Mouse (Mus musculus): ENCODE measurements around the gene Cdk2. TPM values are rescaled to one million over a fixed set of nuclear protein-coding genes. Genes with fewer than 3 reads are reported as not detected.
A peak's percentile ranks its signal among the peaks of the same experiment; 100 is the strongest.
"Not testable (repeated sequence)": the region's sequence is repeated elsewhere in the genome, so short reads cannot be mapped to it uniquely, and the experiment has no call there.

Cdk2 gene
- total and polyA plus RNA-seq, 3 experiments, result 8.5 to 10.9 (median 10.0) TPM

- peak overlapping the region; percentile 90 for H3K27ac ChIP-seq
- no peak overlapping the region; the same call in 1 of the 2 replicates for H3K9ac ChIP-seq (ENCODE audit: low read depth, low read length)
- TF ChIP-seq EP300 (IDR thresholded peaks at IDR 0.05; ENCODE audit: insufficient read depth, low read depth, low read length) (no peak), CTCF (IDR thresholded peaks at IDR 0.05) (no peak), POLR2A (IDR thresholded peaks at IDR 0.05; ENCODE audit: insufficient read depth, low read depth, low read length) (no peak)
- H3K36me3 ChIP-seq (ENCODE audit: control insufficient read depth, insufficient read depth, low read length), result no peaks in the 10 kb centered on the region; the same call in 1 of the 2 replicates
- intact Hi-C loops (cut with DNase I), result loop anchor here (10.0 kb wide), 1 partner anchor 1678 kb away; the partner anchor contains the start of genes Cdk4 and March9
- no peaks in the 10 kb centered on the region for H3K27me3 ChIP-seq (ENCODE audit: control insufficient read depth, insufficient read depth, low read length)
- H3K79me2 ChIP-seq (replicated peaks; ENCODE audit: control insufficient read depth, insufficient read depth, low read length), result no peaks in the 10 kb centered on the region
- 18% methylated on average over 4 of the region's 4 CpGs for WGBS
- H3K4me1 ChIP-seq (ENCODE audit: control insufficient read depth, insufficient read depth, low read length), result peaks cover 5% of the 10 kb centered on the region
- peak overlapping the region; percentile 77 for H3K4me3 ChIP-seq
- DNase-seq, result no peak
Observed at GRCm38 (mm10) chr10:128742616-128743015, 37.8 kb upstream of the Cdk2 start.

GRCm38 (mm10) chr10:128740296-128740695, 35.5 kb upstream of the Cdk2 start:
- WGBS, result 47% methylated on average over 2 of the region's 2 CpGs
- intact Hi-C loops (cut with DNase I), result loop anchor here (10.0 kb wide), 1 partner anchor 1675 kb away; the partner anchor contains the start of genes Cdk4 and March9
- no peak overlapping the region for H3K27ac ChIP-seq

GRCm38 (mm10) chr10:128737435-128737834, 32.6 kb upstream of the Cdk2 start:
- H3K4me1 ChIP-seq (ENCODE audit: control insufficient read depth, insufficient read depth, low read length), result no peaks in the 10 kb centered on the region; the same call in 1 of the 2 replicates
- DNase-seq, result no peak
- no peak overlapping the region for H3K27ac ChIP-seq
- H3K36me3 ChIP-seq (ENCODE audit: control insufficient read depth, insufficient read depth, low read length), result no peaks in the 10 kb centered on the region; the same call in 1 of the 2 replicates
- no peak overlapping the region for H3K9ac ChIP-seq (ENCODE audit: low read depth, low read length)
- no peak overlapping the region for H3K4me3 ChIP-seq
- H3K27me3 ChIP-seq (ENCODE audit: control insufficient read depth, insufficient read depth, low read length), result no peaks in the 10 kb centered on the region
- WGBS, result 28% methylated on average over 15 of the region's 15 CpGs
- H3K79me2 ChIP-seq (replicated peaks; ENCODE audit: control insufficient read depth, insufficient read depth, low read length), result no peaks in the 10 kb centered on the region
- TF ChIP-seq CTCF (IDR thresholded peaks at IDR 0.05) (no peak), EP300 (IDR thresholded peaks at IDR 0.05; ENCODE audit: insufficient read depth, low read depth, low read length) (no peak), POLR2A (IDR thresholded peaks at IDR 0.05; ENCODE audit: insufficient read depth, low read depth, low read length) (no peak)
- intact Hi-C loops (cut with DNase I), result no loop called here

More at GRCm38 (mm10) chr10:128740296-128740695, 35.5 kb upstream of the Cdk2 start:
- H3K27me3 ChIP-seq (ENCODE audit: control insufficient read depth, insufficient read depth, low read length), result no peaks in the 10 kb centered on the region
- no peaks in the 10 kb centered on the region; the same call in 1 of the 2 replicates for H3K36me3 ChIP-seq (ENCODE audit: control insufficient read depth, insufficient read depth, low read length)
- H3K4me3 ChIP-seq, result no peak overlapping the region
- H3K79me2 ChIP-seq (replicated peaks; ENCODE audit: control insufficient read depth, insufficient read depth, low read length), result no peaks in the 10 kb centered on the region
- H3K4me1 ChIP-seq (ENCODE audit: control insufficient read depth, insufficient read depth, low read length), result peaks cover 4% of the 10 kb centered on the region
- H3K9ac ChIP-seq (ENCODE audit: low read depth, low read length), result no peak overlapping the region
- TF ChIP-seq POLR2A (IDR thresholded peaks at IDR 0.05; ENCODE audit: insufficient read depth, low read depth, low read length) (no peak), EP300 (IDR thresholded peaks at IDR 0.05; ENCODE audit: insufficient read depth, low read depth, low read length) (no peak), CTCF (IDR thresholded peaks at IDR 0.05) (no peak)
- no peak for DNase-seq

- TF ChIP-seq POLR2A (IDR thresholded peaks at IDR 0.05; ENCODE audit: insufficient read depth, low read depth, low read length) (no peak), EP300 (IDR thresholded peaks at IDR 0.05; ENCODE audit: insufficient read depth, low read depth, low read length) (no peak), CTCF (IDR thresholded peaks at IDR 0.05) (no peak)
- Histone ChIP-seq H3K4me3 (no peak overlapping the region), H3K27me3 (ENCODE audit: control insufficient read depth, insufficient read depth, low read length) (no peaks in the 10 kb centered on the region), H3K9ac (ENCODE audit: low read depth, low read length) (no peak overlapping the region), H3K36me3 (ENCODE audit: control insufficient read depth, insufficient read depth, low read length) (no peaks in the 10 kb centered on the region), H3K79me2 (replicated peaks; ENCODE audit: control insufficient read depth, insufficient read depth, low read length) (no peaks in the 10 kb centered on the region), H3K4me1 (ENCODE audit: control insufficient read depth, insufficient read depth, low read length) (no peaks in the 10 kb centered on the region; the same call in 1 of the 2 replicates), H3K27ac (no peak overlapping the region)
- no peak for DNase-seq
- intact Hi-C loops (cut with DNase I), result loop anchor here (1.0 to 5.0 kb wide), 2 partner anchors 163 to 245 kb away; no protein-coding TSS in a partner anchor
Observed at GRCm38 (mm10) chr10:128731992-128732391, 27.2 kb upstream of the Cdk2 start.

- peak; percentile 67 to 81 for DNase-seq
- no peak overlapping the region for H3K27ac ChIP-seq
- H3K36me3 ChIP-seq (ENCODE audit: control insufficient read depth, insufficient read depth, low read length), result no peaks in the 10 kb centered on the region
- no peaks in the 10 kb centered on the region for H3K27me3 ChIP-seq (ENCODE audit: control insufficient read depth, insufficient read depth, low read length)
- peak; percentile 66; the same call in 1 of the 2 replicates for TF ChIP-seq EP300 (IDR thresholded peaks at IDR 0.05; ENCODE audit: insufficient read depth, low read depth, low read length)
- TF ChIP-seq CTCF (IDR thresholded peaks at IDR 0.05), result no peak; the same call in 1 of the 2 replicates
- no peak for TF ChIP-seq POLR2A (IDR thresholded peaks at IDR 0.05; ENCODE audit: insufficient read depth, low read depth, low read length)
- no peaks in the 10 kb centered on the region; the same call in 1 of the 2 replicates for H3K4me1 ChIP-seq (ENCODE audit: control insufficient read depth, insufficient read depth, low read length)
- no peak overlapping the region for H3K9ac ChIP-seq (ENCODE audit: low read depth, low read length)
- intact Hi-C loops (cut with DNase I), result loop anchor here (1.0 to 5.0 kb wide), 2 partner anchors 164 to 246 kb away; no protein-coding TSS in a partner anchor
- 19% methylated on average over 10 of the region's 10 CpGs for WGBS
- H3K79me2 ChIP-seq (replicated peaks; ENCODE audit: control insufficient read depth, insufficient read depth, low read length), result no peaks in the 10 kb centered on the region
- no peak overlapping the region for H3K4me3 ChIP-seq
Observed at GRCm38 (mm10) chr10:128731002-128731433, 26.2 kb upstream of the Cdk2 start.

GRCm38 (mm10) chr10:128728059-128728458, 23.2 kb upstream of the Cdk2 start:
- DNase-seq, result no peak
- TF ChIP-seq POLR2A (IDR thresholded peaks at IDR 0.05; ENCODE audit: insufficient read depth, low read depth, low read length), result no peak
- no peak for TF ChIP-seq CTCF (IDR thresholded peaks at IDR 0.05)
- TF ChIP-seq EP300 (IDR thresholded peaks at IDR 0.05; ENCODE audit: insufficient read depth, low read depth, low read length), result no peak
- no peaks in the 10 kb centered on the region; the same call in 1 of the 2 replicates for H3K4me1 ChIP-seq (ENCODE audit: control insufficient read depth, insufficient read depth, low read length)
- WGBS, result 79% methylated on average over 5 of the region's 5 CpGs
- intact Hi-C loops (cut with DNase I), result no loop called here
- no peak overlapping the region for H3K4me3 ChIP-seq
- H3K27me3 ChIP-seq (ENCODE audit: control insufficient read depth, insufficient read depth, low read length), result no peaks in the 10 kb centered on the region
- no peaks in the 10 kb centered on the region for H3K79me2 ChIP-seq (replicated peaks; ENCODE audit: control insufficient read depth, insufficient read depth, low read length)
- H3K36me3 ChIP-seq (ENCODE audit: control insufficient read depth, insufficient read depth, low read length), result no peaks in the 10 kb centered on the region
- H3K9ac ChIP-seq (ENCODE audit: low read depth, low read length), result no peak overlapping the region
- H3K27ac ChIP-seq, result no peak overlapping the region

- H3K36me3 ChIP-seq (ENCODE audit: control insufficient read depth, insufficient read depth, low read length); H3K9ac ChIP-seq (ENCODE audit: low read depth, low read length); intact Hi-C loops (cut with DNase I); H3K27me3 ChIP-seq (ENCODE audit: control insufficient read depth, insufficient read depth, low read length); H3K27ac ChIP-seq; H3K4me1 ChIP-seq (ENCODE audit: control insufficient read depth, insufficient read depth, low read length); H3K79me2 ChIP-seq (replicated peaks; ENCODE audit: control insufficient read depth, insufficient read depth, low read length); H3K4me3 ChIP-seq; DNase-seq: not testable (repeated sequence)
- WGBS, result 81% methylated on average over 4 of the region's 4 CpGs
Observed at GRCm38 (mm10) chr10:128725466-128725865, 20.6 kb upstream of the Cdk2 start.

Data from heart, adult 2 months (tissue).